Mouse (Mus musculus) megakaryocyte, embryonic 14.5 days (primary cell): ENCODE data around the gene Ube2e1.

ENCODE experiments used
- FLI1 ChIP-seq: IDR thresholded peaks from 2 replicates; pipeline ENCODE4 v1.6.1; 2012; ENCODE audit warnings: low read length, inconsistent platforms, mixed read lengths
- GATA1 ChIP-seq: IDR thresholded peaks from 3 replicates; pipeline ENCODE4 v1.6.1; 2012; ENCODE audit warnings: mixed read lengths, low read length, inconsistent platforms, borderline replicate concordance

- TF ChIP-seq GATA1 (no peak), FLI1 (no peak)
Observed at GRCm38 (mm10) chr14:18349871-18350270, 18.2 kb upstream of the Ube2e1 start.
